Mouse (Mus musculus) lung, embryonic 15.5 days (tissue): ENCODE data around the gene Ogfod2. TPM values are rescaled to one million over a fixed set of nuclear protein-coding genes. Genes with fewer than 3 reads are reported as not detected.

Experiments used
- ATAC-seq: fragments of 200-750 bp; cut with Nextera tagmentation; 2 replicates; pipeline ENCODE4 v1.8.0; 2017; ENCODE audit warnings: moderate number of reproducible peaks, borderline replicate concordance; ENCODE audit not compliant: low FRiP score, low TSS enrichment; ENCODE audit errors: extremely low read depth
- H3K27ac ChIP-seq: fragments of 300-500 bp; sonication (generic); 2 replicates; pipeline ENCODE4 v1.5.1; 2015; ENCODE audit warnings: moderate library complexity, mild to moderate bottlenecking, inconsistent platforms
- H3K27me3 ChIP-seq: fragments of 300-500 bp; sonication (generic); 2 replicates; pipeline ENCODE4 v1.6.1; 2015; ENCODE audit warnings: inconsistent platforms
- H3K36me3 ChIP-seq: fragments of 300-500 bp; sonication (generic); 2 replicates; pipeline ENCODE4 v1.6.1; 2015; ENCODE audit warnings: inconsistent platforms
- H3K4me1 ChIP-seq: fragments of 300-500 bp; sonication (generic); 2 replicates; pipeline ENCODE4 v1.6.1; 2015; ENCODE audit warnings: inconsistent platforms
- H3K4me2 ChIP-seq: fragments of 300-500 bp; sonication (generic); 2 replicates; pipeline ENCODE4 v1.6.1; 2015; ENCODE audit warnings: inconsistent platforms, mild to moderate bottlenecking, moderate library complexity
- H3K4me3 ChIP-seq: fragments of 300-500 bp; sonication (generic); 2 replicates; pipeline ENCODE4 v1.5.1; 2015; ENCODE audit warnings: mild to moderate bottlenecking, inconsistent platforms
- H3K9ac ChIP-seq: fragments of 300-500 bp; sonication (generic); 2 replicates; pipeline ENCODE4 v1.6.1; 2015; ENCODE audit warnings: inconsistent platforms
- H3K9me3 ChIP-seq: fragments of 300-500 bp; sonication (generic); 2 replicates; pipeline ENCODE4 v1.6.1; 2016; ENCODE audit warnings: inconsistent platforms
- WGBS: fragments of 180-500 bp; shearing (Covaris S2); methylation state at CpG from one replicate; pipeline ENCODE4 v1.1.7; 2015; 5-methylcytosine and 5-hydroxymethylcytosine counted together
- polyA plus RNA-seq: library from polyadenylated mRNA; unstranded; fragments of >200 nt; fragmentation: Nextera tagmentation; extraction: Ambion mirVana; gene quantifications from 2 replicates; pipeline ENCODE4 v1.2.1, GENCODE M21; 2015

Ogfod2 gene
- polyA plus RNA-seq: 26.5 and 27.6 TPM in 2 replicates

DNA sequence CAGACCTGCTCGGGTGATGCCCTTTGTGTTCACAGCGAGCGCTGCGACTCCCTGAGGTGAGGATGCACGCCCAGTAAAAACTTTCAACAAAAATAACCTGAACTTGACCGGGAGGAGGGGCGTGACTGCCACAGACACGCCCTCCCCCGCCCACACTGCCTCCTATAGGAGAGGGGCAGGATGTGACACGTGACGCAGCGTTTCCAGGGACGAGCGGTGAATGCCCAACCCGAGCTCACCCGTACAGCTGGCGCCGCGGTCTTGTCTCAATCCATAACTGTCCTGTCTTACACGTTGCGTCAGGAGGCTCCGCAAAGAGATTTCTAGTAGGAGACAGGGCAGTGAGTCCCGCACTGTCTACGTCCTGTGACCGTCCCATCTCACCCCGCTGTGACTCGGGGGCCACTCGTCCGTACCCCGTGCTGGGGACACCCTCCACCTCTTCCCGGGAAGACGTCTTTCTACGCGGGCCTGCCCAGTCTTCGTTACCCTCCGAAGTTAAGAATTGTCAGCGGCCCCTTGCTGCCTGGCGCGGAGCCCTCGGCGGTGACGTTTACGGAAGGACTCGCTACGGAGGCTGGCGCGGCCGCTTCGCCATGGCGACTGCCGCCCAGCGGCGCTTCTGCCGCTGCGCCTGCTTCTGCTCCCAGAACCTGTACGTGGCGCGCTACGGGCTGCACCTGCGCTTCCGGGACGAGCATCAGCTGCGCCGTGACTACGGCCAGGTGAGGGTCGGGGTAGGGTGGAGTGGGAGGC, at the start of gene Ogfod2:
TSS of gene Ogfod2 (plus strand) at position 556 of the 756 bp plus-strand sequence.
- H3K27ac ChIP-seq: peak within 1 kb of the TSS; percentile 93
- H3K4me2 ChIP-seq: peak within 1 kb of the TSS; percentile 93
- no peaks in the 10 kb centered on the region for H3K9me3 ChIP-seq
- peak within 1 kb of the TSS; percentile 69 for H3K9ac ChIP-seq
- H3K36me3 ChIP-seq: no peaks in the 10 kb centered on the region; the same call in 1 of the 2 replicates
- H3K27me3 ChIP-seq: no peaks in the 10 kb centered on the region
- WGBS: 0% methylated on average over 66 of the region's 66 CpGs
- peak; percentile 97 for ATAC-seq
- peaks cover 25% of the 10 kb centered on the region for H3K4me1 ChIP-seq
- H3K4me3 ChIP-seq: peak within 1 kb of the TSS; percentile 74

DNA sequence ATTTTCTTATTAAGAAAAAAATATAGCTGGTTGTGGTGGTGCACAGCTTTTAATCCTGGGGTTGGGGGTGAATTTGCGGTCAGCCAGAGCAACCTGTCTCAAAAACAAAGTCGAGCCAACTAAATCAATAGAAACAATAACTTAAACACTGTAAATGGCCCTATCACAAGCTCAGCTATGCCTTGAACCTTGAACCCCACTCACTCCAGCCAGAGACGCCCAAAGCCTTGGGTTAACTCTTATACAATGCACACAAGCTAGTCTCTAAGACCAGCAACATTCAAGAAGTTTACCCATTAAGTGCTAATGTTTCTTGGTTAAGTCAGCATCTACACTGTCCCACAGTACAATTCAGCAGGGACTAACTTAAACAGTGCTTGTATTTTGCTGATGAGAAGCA, 42.4 kb upstream of the Ogfod2 start:
- Histone ChIP-seq H3K9ac (no peak overlapping the region), H3K4me2 (no peak overlapping the region), H3K27ac (no peak overlapping the region), H3K4me3 (no peak overlapping the region), H3K36me3 (no peaks in the 10 kb centered on the region), H3K4me1 (peaks cover 10% of the 10 kb centered on the region; the same call in 1 of the 2 replicates), H3K27me3 (no peaks in the 10 kb centered on the region), H3K9me3 (no peaks in the 10 kb centered on the region)
- 78% methylated on average over 3 of the region's 3 CpGs for WGBS
- ATAC-seq: no peak

DNA sequence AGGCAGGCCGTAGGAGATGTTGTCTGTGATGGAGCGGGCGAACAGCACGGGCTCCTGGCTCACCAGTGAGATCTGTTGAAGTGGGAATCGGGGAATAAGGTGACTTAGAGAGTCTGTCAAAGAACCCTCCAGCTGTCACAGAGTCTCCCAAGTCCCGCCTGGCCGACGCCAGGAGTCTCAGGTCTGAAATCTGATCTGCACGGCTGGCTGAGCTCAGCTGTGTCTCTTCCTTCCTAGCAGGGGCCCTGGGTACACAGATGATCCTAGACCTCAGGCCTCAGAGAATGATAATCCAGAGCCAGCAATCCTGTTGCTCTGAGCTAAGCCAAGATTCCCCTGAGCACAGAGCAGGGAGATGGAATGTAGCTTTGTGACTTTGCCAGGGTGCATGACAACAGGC, 38.4 kb upstream of the Ogfod2 start:
- ATAC-seq: no peak
- no peak overlapping the region for H3K27ac ChIP-seq
- H3K9ac ChIP-seq: no peak overlapping the region
- WGBS: 46% methylated on average over 9 of the region's 9 CpGs
- no peaks in the 10 kb centered on the region for H3K9me3 ChIP-seq
- H3K36me3 ChIP-seq: no peaks in the 10 kb centered on the region
- H3K4me2 ChIP-seq: no peak overlapping the region
- H3K4me1 ChIP-seq: peaks cover 27% of the 10 kb centered on the region
- no peaks in the 10 kb centered on the region for H3K27me3 ChIP-seq
- H3K4me3 ChIP-seq: no peak overlapping the region

DNA sequence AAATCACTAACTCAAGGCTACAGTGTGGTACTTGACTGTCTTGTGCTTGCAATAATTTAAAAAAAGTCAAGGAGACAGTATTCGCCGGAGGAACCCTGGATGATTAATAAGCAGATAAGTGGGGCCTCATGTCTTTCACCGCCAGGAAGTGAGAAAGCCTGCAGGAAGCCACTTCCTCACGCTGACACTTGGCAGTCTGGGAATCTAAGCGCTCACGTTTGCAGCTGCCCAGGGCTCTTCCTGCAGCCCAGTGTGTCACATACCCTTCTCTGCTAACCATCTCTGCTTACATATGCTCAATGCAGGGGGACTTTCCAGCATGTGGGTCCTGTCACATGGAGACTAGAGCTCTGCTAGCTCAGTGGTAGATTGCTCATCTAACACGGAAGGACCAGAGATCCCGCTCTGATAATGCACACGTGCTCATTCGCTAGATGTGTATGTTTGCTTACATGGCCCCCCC, 37.2 kb upstream of the Ogfod2 start:
- no peaks in the 10 kb centered on the region for H3K27me3 ChIP-seq
- no peaks in the 10 kb centered on the region for H3K9me3 ChIP-seq
- H3K4me2 ChIP-seq: no peak overlapping the region
- peaks cover 34% of the 10 kb centered on the region for H3K4me1 ChIP-seq
- no peak overlapping the region for H3K4me3 ChIP-seq
- H3K27ac ChIP-seq: 0 out of 2 replicates have a peak overlapping the region, but pooled peaks have one; percentile 7
- H3K9ac ChIP-seq: no peak overlapping the region
- WGBS: 21% methylated on average over 10 of the region's 10 CpGs
- peak; percentile 43; the same call in 1 of the 2 replicates for ATAC-seq
- H3K36me3 ChIP-seq: no peaks in the 10 kb centered on the region

DNA sequence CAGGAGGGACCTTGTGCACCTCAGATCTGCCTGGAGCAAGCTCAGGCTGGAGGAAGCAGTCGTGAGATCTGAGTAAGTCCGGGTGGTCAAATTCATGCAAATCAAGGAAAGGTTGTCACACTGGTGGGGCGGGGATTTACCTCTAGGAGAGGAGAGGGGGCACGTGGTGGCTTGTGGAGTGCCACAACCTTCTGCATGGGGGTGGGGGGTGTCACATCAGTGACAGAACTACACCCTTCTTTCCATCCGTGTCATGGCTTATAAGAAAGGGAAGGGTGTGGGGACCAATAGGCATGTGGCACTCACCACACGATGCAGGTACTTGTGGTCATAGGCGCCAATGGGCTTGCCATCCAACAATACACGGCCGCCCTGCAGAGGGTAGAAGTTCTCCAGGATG, 36.4 kb upstream of the Ogfod2 start:
- no peak overlapping the region for H3K9ac ChIP-seq
- H3K9me3 ChIP-seq: no peaks in the 10 kb centered on the region
- no peak overlapping the region for H3K4me3 ChIP-seq
- ATAC-seq: no peak
- H3K36me3 ChIP-seq: no peaks in the 10 kb centered on the region
- H3K27ac ChIP-seq: 0 out of 2 replicates have a peak overlapping the region, but pooled peaks have one; percentile 8
- no peak overlapping the region for H3K4me2 ChIP-seq
- peaks cover 34% of the 10 kb centered on the region for H3K4me1 ChIP-seq
- H3K27me3 ChIP-seq: no peaks in the 10 kb centered on the region
- WGBS: 55% methylated on average over 9 of the region's 9 CpGs

DNA sequence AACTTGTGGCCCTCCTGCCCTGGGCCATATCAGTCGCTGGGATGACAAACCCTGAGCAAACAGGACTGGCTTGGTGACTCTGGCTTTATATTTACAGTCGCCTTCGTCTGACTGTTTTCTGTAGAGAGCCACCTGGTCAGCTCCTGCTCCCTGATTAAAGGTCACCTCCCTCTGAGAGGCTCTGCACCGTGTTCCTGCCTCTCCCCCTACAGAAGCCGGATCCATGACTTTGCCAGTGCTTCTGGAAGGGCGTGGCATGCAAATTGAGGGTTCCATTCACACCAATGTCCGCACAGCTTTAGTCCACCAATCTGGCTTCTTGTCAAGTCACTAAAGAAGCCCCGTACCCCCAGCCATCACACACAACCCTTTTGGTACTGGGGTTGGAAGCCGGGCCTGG, 35.5 kb upstream of the Ogfod2 start:
- no peak overlapping the region for H3K4me3 ChIP-seq
- 55% methylated on average over 9 of the region's 9 CpGs for WGBS
- H3K27me3 ChIP-seq: no peaks in the 10 kb centered on the region
- no peak overlapping the region for H3K9ac ChIP-seq
- H3K27ac ChIP-seq: no peak overlapping the region
- no peaks in the 10 kb centered on the region for H3K36me3 ChIP-seq
- no peaks in the 10 kb centered on the region for H3K9me3 ChIP-seq
- H3K4me2 ChIP-seq: no peak overlapping the region
- peaks cover 34% of the 10 kb centered on the region for H3K4me1 ChIP-seq
- ATAC-seq: no peak

DNA sequence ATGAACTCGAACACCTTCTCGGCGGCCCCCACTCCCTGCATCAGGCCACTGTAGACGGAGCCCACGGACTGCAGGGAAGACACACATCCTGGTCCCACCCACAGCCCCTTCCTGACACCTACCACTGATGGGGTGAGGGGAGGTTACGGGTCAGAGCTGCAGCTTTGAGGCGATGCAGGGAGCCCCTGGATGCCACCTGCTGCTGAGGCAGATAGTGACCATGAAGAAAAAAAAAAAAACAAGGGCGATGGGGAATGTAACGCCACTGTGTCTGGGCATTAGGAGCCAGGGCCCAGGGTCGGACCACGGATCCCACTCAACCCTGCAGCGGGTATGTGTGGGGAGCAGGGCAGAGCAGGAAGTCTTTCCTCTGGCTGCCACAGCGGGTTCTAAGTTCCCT, 34.9 kb upstream of the Ogfod2 start:
- H3K4me1 ChIP-seq: peaks cover 34% of the 10 kb centered on the region
- no peak overlapping the region for H3K4me2 ChIP-seq
- 78% methylated on average over 13 of the region's 13 CpGs for WGBS
- H3K36me3 ChIP-seq: no peaks in the 10 kb centered on the region
- H3K27me3 ChIP-seq: no peaks in the 10 kb centered on the region
- no peak for ATAC-seq
- no peak overlapping the region for H3K27ac ChIP-seq
- H3K9me3 ChIP-seq: no peaks in the 10 kb centered on the region
- H3K9ac ChIP-seq: no peak overlapping the region
- no peak overlapping the region for H3K4me3 ChIP-seq

DNA sequence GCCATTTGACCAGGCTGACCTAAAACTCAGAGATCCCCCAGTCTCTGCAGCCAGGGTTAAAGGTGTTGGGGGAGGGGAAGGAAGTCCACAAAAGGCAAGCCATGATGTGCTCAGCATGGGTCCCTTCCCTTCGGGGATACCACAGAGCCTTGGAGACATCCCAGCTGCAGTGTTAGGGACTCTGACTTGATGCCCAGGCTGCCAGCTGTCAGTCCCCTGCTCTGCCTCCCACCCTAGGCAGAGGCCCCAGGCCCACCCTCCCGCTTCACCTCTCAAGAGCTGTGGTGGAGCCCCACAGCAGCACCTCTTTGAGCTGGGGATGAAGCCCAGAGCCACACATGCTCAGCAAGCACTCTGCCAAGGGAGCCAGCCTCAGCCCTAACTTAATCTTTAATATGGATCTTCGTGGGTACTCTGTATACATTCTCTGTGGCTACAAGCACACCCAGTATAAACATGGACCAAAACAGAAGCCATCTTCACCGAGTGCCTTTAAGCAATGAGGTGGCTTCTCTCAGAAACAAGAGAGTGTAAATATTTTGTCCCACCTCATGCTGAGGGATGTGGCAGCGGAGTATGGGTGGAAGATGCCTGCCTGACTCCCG, 34.1 kb upstream of the Ogfod2 start:
- H3K36me3 ChIP-seq: no peaks in the 10 kb centered on the region
- H3K27me3 ChIP-seq: no peaks in the 10 kb centered on the region
- H3K9me3 ChIP-seq: no peaks in the 10 kb centered on the region
- no peak overlapping the region for H3K4me3 ChIP-seq
- H3K4me2 ChIP-seq: no peak overlapping the region
- peaks cover 34% of the 10 kb centered on the region for H3K4me1 ChIP-seq
- WGBS: 50% methylated on average over 6 of the region's 6 CpGs
- no peak overlapping the region for H3K27ac ChIP-seq
- H3K9ac ChIP-seq: no peak overlapping the region
- no peak for ATAC-seq

DNA sequence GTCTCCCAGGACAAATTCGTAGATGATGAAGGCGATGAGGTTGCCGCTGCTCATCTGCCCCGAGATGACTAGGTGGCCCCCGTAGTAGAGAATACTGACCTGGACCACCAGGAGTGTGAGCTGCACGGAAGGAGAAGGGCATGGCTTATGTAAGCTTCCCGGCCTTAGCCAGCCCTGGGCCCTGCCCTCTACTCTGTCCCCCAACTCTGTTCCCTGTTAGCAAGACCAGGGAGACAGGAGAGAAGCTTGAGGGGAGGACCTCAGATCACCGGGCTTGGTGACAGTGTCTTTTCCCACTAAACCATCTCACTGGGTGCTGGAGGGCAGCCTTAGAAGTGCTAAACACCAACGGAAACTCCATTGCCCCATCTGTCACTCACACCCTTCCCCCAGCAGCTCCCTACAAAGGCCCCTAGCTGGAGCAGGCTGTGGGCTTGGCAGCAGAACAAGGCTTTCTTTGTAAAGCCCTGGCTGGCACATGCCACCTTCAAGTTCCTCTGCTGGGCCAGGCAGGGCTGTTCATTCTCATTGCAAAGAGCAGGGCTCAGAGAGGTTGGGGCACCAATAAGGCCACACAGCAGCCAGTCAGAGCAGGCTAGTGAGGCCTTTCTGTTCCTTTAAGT, 33.2 kb upstream of the Ogfod2 start:
- peak; percentile 25; the same call in 1 of the 2 replicates for ATAC-seq
- Histone ChIP-seq H3K9ac (no peak overlapping the region), H3K4me2 (no peak overlapping the region), H3K36me3 (no peaks in the 10 kb centered on the region), H3K27me3 (no peaks in the 10 kb centered on the region), H3K27ac (0 out of 2 replicates have a peak overlapping the region, but pooled peaks have one; percentile 18), H3K9me3 (no peaks in the 10 kb centered on the region), H3K4me1 (peaks cover 28% of the 10 kb centered on the region), H3K4me3 (no peak overlapping the region)
- WGBS: 56% methylated on average over 9 of the region's 9 CpGs

DNA sequence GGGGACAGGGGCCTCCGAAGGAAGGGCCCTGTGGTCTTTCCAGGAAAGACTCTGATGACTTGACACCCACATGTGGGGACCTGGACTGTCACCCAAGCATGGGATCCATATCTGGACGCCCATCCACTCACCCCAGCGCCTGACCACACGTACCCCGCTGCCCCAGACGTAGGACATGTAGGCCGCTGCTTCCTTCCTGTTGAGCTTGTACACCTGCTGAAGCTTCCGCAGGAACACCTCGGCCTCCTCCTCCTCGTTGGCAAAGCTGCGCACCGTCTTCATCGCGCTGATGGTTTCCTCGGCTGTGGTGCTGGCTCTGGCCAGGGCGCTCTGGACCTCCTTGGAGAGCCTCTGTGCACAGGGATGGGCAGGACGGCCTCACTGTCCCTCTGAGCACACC, 32.2 kb upstream of the Ogfod2 start:
- Histone ChIP-seq H3K27ac (no peak overlapping the region), H3K4me1 (peaks cover 22% of the 10 kb centered on the region), H3K9me3 (no peaks in the 10 kb centered on the region), H3K36me3 (no peaks in the 10 kb centered on the region), H3K27me3 (no peaks in the 10 kb centered on the region), H3K4me3 (no peak overlapping the region), H3K4me2 (no peak overlapping the region), H3K9ac (no peak overlapping the region)
- no peak for ATAC-seq
- 86% methylated on average over 17 of the region's 17 CpGs for WGBS

DNA sequence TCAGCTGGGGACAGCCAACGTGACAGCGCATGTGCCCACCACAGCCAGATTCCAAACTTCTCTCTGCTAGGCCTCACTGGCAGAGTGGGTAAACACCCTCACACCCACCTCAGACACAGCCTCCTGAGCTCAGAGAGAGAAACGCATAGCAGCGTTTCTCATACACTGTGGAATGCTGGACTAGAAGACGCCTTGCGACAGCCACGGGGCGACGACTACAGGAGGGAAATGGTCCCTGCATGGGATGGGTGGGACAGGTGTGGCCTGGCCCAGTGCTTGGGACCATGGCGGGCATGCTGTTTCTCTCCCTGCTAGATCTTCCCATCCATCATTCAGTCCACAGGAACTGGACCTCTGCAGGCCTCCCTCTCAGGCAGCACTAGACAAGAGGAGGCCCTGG, 29.6 kb upstream of the Ogfod2 start:
- H3K9ac ChIP-seq: no peak overlapping the region
- 49% methylated on average over 10 of the region's 10 CpGs for WGBS

More for the DNA sequence above, 29.6 kb upstream of the Ogfod2 start:
- H3K27me3 ChIP-seq: no peaks in the 10 kb centered on the region
- peaks cover 9% of the 10 kb centered on the region for H3K4me1 ChIP-seq
- H3K9me3 ChIP-seq: no peaks in the 10 kb centered on the region
- H3K4me2 ChIP-seq: no peak overlapping the region
- no peak overlapping the region for H3K4me3 ChIP-seq
- no peak overlapping the region for H3K27ac ChIP-seq
- no peak for ATAC-seq
- H3K36me3 ChIP-seq: no peaks in the 10 kb centered on the region
